Mouse (Mus musculus) midbrain, embryonic 16.5 days (tissue): ENCODE results near the gene Bcar1. TPM values are rescaled to one million over a fixed set of nuclear protein-coding genes. Genes with fewer than 3 reads are reported as not detected.

ENCODE experiments used
- ATAC-seq: fragments of 200-750 bp; cut with Nextera tagmentation; 2 replicates; pipeline ENCODE4 v1.8.0; 2017; ENCODE audit warnings: moderate TSS enrichment
- H3K27ac ChIP-seq: fragments of 300-500 bp; sonication (generic); 2 replicates; pipeline ENCODE4 v1.5.1; 2014; ENCODE audit warnings: mild to moderate bottlenecking, low read length, mixed read lengths
- H3K27me3 ChIP-seq: fragments of 300-500 bp; sonication (generic); 2 replicates; pipeline ENCODE4 v1.6.1; 2014; ENCODE audit warnings: low read depth, low read length, mixed read lengths; ENCODE audit not compliant: control insufficient read depth, insufficient read depth
- H3K36me3 ChIP-seq: fragments of 300-500 bp; sonication (generic); 2 replicates; pipeline ENCODE4 v1.6.1; 2014; ENCODE audit warnings: mild to moderate bottlenecking, low read length, moderate library complexity, mixed read lengths; ENCODE audit not compliant: control insufficient read depth, insufficient read depth
- H3K4me1 ChIP-seq: fragments of 300-500 bp; sonication (generic); 2 replicates; pipeline ENCODE4 v1.6.1; 2014; ENCODE audit warnings: mild to moderate bottlenecking, low read length, mixed read lengths; ENCODE audit not compliant: control insufficient read depth, insufficient read depth
- H3K4me2 ChIP-seq: fragments of 300-500 bp; sonication (generic); 2 replicates; pipeline ENCODE4 v1.6.1; 2014; ENCODE audit warnings: mild to moderate bottlenecking, low read length, mixed read lengths
- H3K4me3 ChIP-seq: fragments of 300-500 bp; sonication (generic); 2 replicates; pipeline ENCODE4 v1.5.1; 2014; ENCODE audit warnings: low read depth, mild to moderate bottlenecking, low read length, moderate library complexity, mixed read lengths
- H3K9ac ChIP-seq: fragments of 300-500 bp; sonication (generic); 2 replicates; pipeline ENCODE4 v1.6.1; 2014; ENCODE audit warnings: low read depth, low read length, mixed read lengths
- H3K9me3 ChIP-seq: fragments of 300-500 bp; sonication (generic); replicated peaks from 2 replicates; pipeline ENCODE4 v1.6.1; 2014; ENCODE audit warnings: mild to moderate bottlenecking, low read length, mixed read lengths; ENCODE audit not compliant: control insufficient read depth, poor library complexity, severe bottlenecking
- WGBS: fragments of 180-500 bp; shearing (Covaris S2); extraction: QIAGEN DNeasy Blood & Tissue Kit; methylation state at CpG from one replicate; pipeline ENCODE4 v1.1.7; 2014; 5-methylcytosine and 5-hydroxymethylcytosine counted together
- polyA plus RNA-seq: library from polyadenylated mRNA; unstranded; fragments of >200 nt; fragmentation: Nextera tagmentation; extraction: Ambion mirVana; gene quantifications from 2 replicates; pipeline ENCODE4 v1.2.1, GENCODE M21; 2015

The Bcar1 gene
- polyA plus RNA-seq, 1 experiment from 2014 or later, result 43.3 TPM

- H3K9me3 ChIP-seq, result no peaks in the 10 kb centered on the region
- no peak overlapping the region for H3K4me3 ChIP-seq
- H3K9ac ChIP-seq, result no peak overlapping the region
- H3K4me1 ChIP-seq, result peaks cover 25% of the 10 kb centered on the region
- H3K27ac ChIP-seq, result peak overlapping the region; percentile 92
- 84% methylated on average over 13 of the region's 13 CpGs for WGBS
- peaks cover 33% of the 10 kb centered on the region for H3K36me3 ChIP-seq
- no peaks in the 10 kb centered on the region for H3K27me3 ChIP-seq
- H3K4me2 ChIP-seq, result no peak overlapping the region
- no peak for ATAC-seq
These were observed 28.1 kb downstream of the Bcar1 start for GRCm38 (mm10) chr8:111715514-111715913.

- Histone ChIP-seq H3K9ac (no peak overlapping the region), H3K4me3 (no peak overlapping the region), H3K27me3 (no peaks in the 10 kb centered on the region), H3K4me1 (peaks cover 25% of the 10 kb centered on the region), H3K9me3 (no peaks in the 10 kb centered on the region), H3K36me3 (peaks cover 30% of the 10 kb centered on the region), H3K4me2 (no peak overlapping the region), H3K27ac (no peak overlapping the region)
- no peak for ATAC-seq
- WGBS, result 95% methylated on average over 12 of the region's 12 CpGs
These were observed 29.3 kb downstream of the Bcar1 start for GRCm38 (mm10) chr8:111714295-111714694.

GRCm38 (mm10) chr8:111713817-111714216 is 29.8 kb downstream of the Bcar1 start:
- H3K4me1 ChIP-seq, result peaks cover 25% of the 10 kb centered on the region
- no peak overlapping the region for H3K9ac ChIP-seq
- ATAC-seq, result no peak
- peaks cover 34% of the 10 kb centered on the region for H3K36me3 ChIP-seq
- H3K27ac ChIP-seq, result no peak overlapping the region
- H3K4me2 ChIP-seq, result no peak overlapping the region
- WGBS, result 95% methylated on average over 25 of the region's 25 CpGs
- H3K27me3 ChIP-seq, result no peaks in the 10 kb centered on the region
- H3K4me3 ChIP-seq, result no peak overlapping the region
- H3K9me3 ChIP-seq, result no peaks in the 10 kb centered on the region

GRCm38 (mm10) chr8:111713291-111713690 is 30.3 kb downstream of the Bcar1 start:
- Histone ChIP-seq H3K27me3 (no peaks in the 10 kb centered on the region), H3K27ac (no peak overlapping the region), H3K36me3 (peaks cover 34% of the 10 kb centered on the region), H3K4me3 (no peak overlapping the region), H3K9me3 (no peaks in the 10 kb centered on the region), H3K4me1 (peaks cover 25% of the 10 kb centered on the region), H3K9ac (no peak overlapping the region), H3K4me2 (no peak overlapping the region)
- WGBS, result 92% methylated on average over 11 of the region's 11 CpGs
- no peak for ATAC-seq

- no peak overlapping the region for H3K4me3 ChIP-seq
- peaks cover 34% of the 10 kb centered on the region for H3K36me3 ChIP-seq
- no peaks in the 10 kb centered on the region for H3K27me3 ChIP-seq
- peaks cover 18% of the 10 kb centered on the region for H3K4me1 ChIP-seq
- H3K27ac ChIP-seq, result no peak overlapping the region
- H3K9me3 ChIP-seq, result no peaks in the 10 kb centered on the region
- no peak for ATAC-seq
- H3K4me2 ChIP-seq, result no peak overlapping the region
- WGBS, result 80% methylated on average over 6 of the region's 6 CpGs
- H3K9ac ChIP-seq, result no peak overlapping the region
These were observed 31.0 kb downstream of the Bcar1 start for GRCm38 (mm10) chr8:111712588-111712987.

GRCm38 (mm10) chr8:111712135-111712534 is 31.5 kb downstream of the Bcar1 start:
- Histone ChIP-seq H3K27me3 (no peaks in the 10 kb centered on the region), H3K4me1 (peaks cover 14% of the 10 kb centered on the region), H3K4me3 (no peak overlapping the region), H3K4me2 (no peak overlapping the region), H3K9ac (no peak overlapping the region), H3K27ac (no peak overlapping the region), H3K36me3 (peaks cover 34% of the 10 kb centered on the region), H3K9me3 (no peaks in the 10 kb centered on the region)
- WGBS, result 72% methylated on average over 9 of the region's 9 CpGs
- ATAC-seq, result no peak

GRCm38 (mm10) chr8:111710777-111711485 is 32.7 kb downstream of the Bcar1 start:
- Histone ChIP-seq H3K4me3 (no peak overlapping the region), H3K27ac (no peak overlapping the region), H3K4me1 (peaks cover 2% of the 10 kb centered on the region), H3K9me3 (no peaks in the 10 kb centered on the region), H3K27me3 (no peaks in the 10 kb centered on the region), H3K36me3 (peaks cover 34% of the 10 kb centered on the region), H3K4me2 (no peak overlapping the region), H3K9ac (no peak overlapping the region)
- no peak for ATAC-seq
- 95% methylated on average over 20 of the region's 20 CpGs for WGBS

GRCm38 (mm10) chr8:111709223-111709622 is 34.4 kb downstream of the Bcar1 start:
- Histone ChIP-seq H3K4me1 (no peaks in the 10 kb centered on the region), H3K36me3 (peaks cover 26% of the 10 kb centered on the region), H3K27ac (no peak overlapping the region), H3K4me3 (no peak overlapping the region), H3K9ac (no peak overlapping the region), H3K27me3 (no peaks in the 10 kb centered on the region), H3K9me3 (no peaks in the 10 kb centered on the region), H3K4me2 (no peak overlapping the region)
- ATAC-seq, result no peak
- 88% methylated on average over 1 of the region's 1 CpGs for WGBS

GRCm38 (mm10) chr8:111708265-111708664 is 35.3 kb downstream of the Bcar1 start:
- WGBS, result 91% methylated on average over 6 of the region's 6 CpGs
- ATAC-seq, result no peak

More at GRCm38 (mm10) chr8:111708265-111708664, 35.3 kb downstream of the Bcar1 start:
- no peaks in the 10 kb centered on the region for H3K9me3 ChIP-seq
- no peak overlapping the region for H3K4me2 ChIP-seq
- H3K27ac ChIP-seq, result no peak overlapping the region
- H3K9ac ChIP-seq, result no peak overlapping the region
- no peaks in the 10 kb centered on the region for H3K4me1 ChIP-seq
- no peaks in the 10 kb centered on the region for H3K27me3 ChIP-seq
- peaks cover 17% of the 10 kb centered on the region for H3K36me3 ChIP-seq
- H3K4me3 ChIP-seq, result no peak overlapping the region
